11 mouse cellular contexts compared by ENCODE assay signal in genomic region chr13:51753802-51754444, GRCm38 (mm10). TPM values are rescaled to one million over a fixed set of nuclear protein-coding genes. Genes with fewer than 3 reads are reported as not detected.
A peak's percentile ranks its signal among the peaks of the same experiment; 100 is the strongest.
DNase-seq lines count a peak whose midpoint lies in the region; ATAC-seq and TF ChIP-seq lines count a peak whose summit lies in the region.
"Had no signal": no experiment of that assay in that cellular context is flagged by ENCODE, and none has a peak within 500 bp of the region (broad histone marks: within the 10 kb centered on the region; RNA-seq: fewer than 3 reads in every experiment).

No protein-coding gene starts in this region.

- no peak for TF ChIP-seq EP300 in lung, postnatal 0 days (IDR thresholded peaks at IDR 0.05)

- no peak overlapping the region for H3K9ac ChIP-seq in lung, postnatal 0 days (replicated peaks; ENCODE audit: low read depth)
- H3K9ac ChIP-seq: embryonic facial prominence, embryonic 13.5 days; limb, embryonic 13.5 days had no signal

- no peak overlapping the region for H3K4me2 ChIP-seq in lung, postnatal 0 days (replicated peaks; ENCODE audit: low read depth, low read length)
- H3K4me2 ChIP-seq: embryonic facial prominence, embryonic 13.5 days; limb, embryonic 13.5 days had no signal

- no peaks in the 10 kb centered on the region for H3K27me3 ChIP-seq in limb, embryonic 10.5 days (ENCODE audit: low read depth, poor library complexity, severe bottlenecking)
- no peaks in the 10 kb centered on the region for H3K27me3 ChIP-seq in lung, postnatal 0 days (replicated peaks; ENCODE audit: insufficient read depth, low read length)
- H3K27me3 ChIP-seq: embryonic facial prominence, embryonic 13.5 days; limb, embryonic 13.5 days had no signal

- H3K4me3 ChIP-seq in layer of hippocampus, adult 2 months = no peak overlapping the region
- no peak overlapping the region for H3K4me3 ChIP-seq in limb, embryonic 10.5 days
- no peak overlapping the region for H3K4me3 ChIP-seq in lung, postnatal 0 days (ENCODE audit: low read depth, low read length)
- H3K4me3 ChIP-seq: embryonic facial prominence, embryonic 13.5 days; heart, adult 2 months; limb, embryonic 13.5 days had no signal

- H3K9me3 ChIP-seq in limb, embryonic 10.5 days (replicated peaks) = no peaks in the 10 kb centered on the region
- H3K9me3 ChIP-seq in lung, postnatal 0 days (ENCODE audit: low read length) = no peaks in the 10 kb centered on the region
- H3K9me3 ChIP-seq: embryonic facial prominence, embryonic 13.5 days; limb, embryonic 13.5 days had no signal

- TF ChIP-seq CTCF in layer of hippocampus, adult 2 months (conservative IDR thresholded peaks at IDR 0.05) = no peak
- TF ChIP-seq CTCF in lung, postnatal 0 days (IDR thresholded peaks at IDR 0.05) = no peak

- peaks cover 74% of the 10 kb centered on the region for H3K4me1 ChIP-seq in limb, embryonic 10.5 days
- H3K4me1 ChIP-seq in lung, postnatal 0 days (ENCODE audit: insufficient read depth, low read depth, low read length) = 0 out of 2 replicates have a peak, but pooled peaks cover 4% of the 10 kb centered on the region

- no peaks in the 10 kb centered on the region for H3K36me3 ChIP-seq in limb, embryonic 10.5 days
- no peaks in the 10 kb centered on the region for H3K36me3 ChIP-seq in lung, postnatal 0 days (ENCODE audit: insufficient read depth, low read length)
- H3K36me3 ChIP-seq: embryonic facial prominence, embryonic 13.5 days; limb, embryonic 13.5 days had no signal

- WGBS in limb, embryonic 10.5 days = 53% methylated on average over 5 of the region's 5 CpGs
- WGBS in lung, postnatal 0 days = 81% methylated on average over 5 of the region's 5 CpGs

- ATAC-seq in megakaryocyte progenitor cell, adult 5-6 weeks (replicated peaks; ENCODE audit: poor library complexity) = no peak
- no peak for ATAC-seq in lung, postnatal 0 days

- DNase-seq in layer of hippocampus, adult 2 months (ENCODE audit: low spot score in 2 of 2) = no peak
- DNase-seq in layer of hippocampus, postnatal 25 days (ENCODE audit: extremely low spot score in 1 of 2, low spot score in 1 of 2) = no peak
- DNase-seq in T-cell, adult 2 months (ENCODE audit: low spot score) = peak; percentile 71
- DNase-seq in limb, embryonic 10.5 days (ENCODE audit: low spot score) = no peak
- peak; percentile 64 to 76 for DNase-seq in thymus, postnatal 10 days (ENCODE audit: low spot score in 2 of 2)
- DNase-seq in lung, postnatal 0 days (ENCODE audit: low spot score) = no peak
- DNase-seq: adrenal gland, postnatal 14 days had no signal

- peak overlapping the region; percentile 78 for H3K27ac ChIP-seq in layer of hippocampus, adult 2 months
- H3K27ac ChIP-seq in limb, embryonic 10.5 days = 0 out of 2 replicates have a peak overlapping the region, but pooled peaks have one; percentile 27
- no peak overlapping the region for H3K27ac ChIP-seq in lung, postnatal 0 days (ENCODE audit: low read length)
- H3K27ac ChIP-seq: embryonic facial prominence, embryonic 13.5 days; heart, adult 2 months; limb, embryonic 13.5 days had no signal

RNA-seq across cellular contexts. Expression of gene Sema4d, which starts 39.6 kb away (rescaled TPM):
- total RNA-seq in layer of hippocampus, adult 2 months (2021) = 10 to 100 TPM; 76.3 to 83.9 TPM
- total RNA-seq in layer of hippocampus, postnatal 25 days (2021) = 100 to 1,000 TPM; 127 to 132 TPM
- 5.9 and 6.0 TPM in 2 replicates for polyA plus RNA-seq in limb, embryonic 10.5 days (2016; fragmentation: Nextera tagmentation; extraction: Ambion mirVana)
- total RNA-seq in megakaryocyte progenitor cell, adult 5-6 weeks (2015) = 25.4 and 27.1 TPM in 2 replicates
- total RNA-seq in megakaryocyte progenitor cell, adult 5-6 weeks (2017) = 8.6 and 10.7 TPM in 2 replicates
- polyA plus RNA-seq in lung, postnatal 0 days (2015; fragmentation: Nextera tagmentation; extraction: Ambion mirVana) = 4.9 and 5.7 TPM in 2 replicates

Comparison
In these comparisons a context has a peak if more than half of its experiments do, and no peak if none do; other contexts are left out.
1. DNase-seq: peak in T-cell, adult 2 months (single experiment) and thymus, postnatal 10 days (2 of 2); none in layer of hippocampus, adult 2 months (0 of 2), layer of hippocampus, postnatal 25 days (0 of 2), limb, embryonic 10.5 days (single experiment) and lung, postnatal 0 days (single experiment).